Mouse (Mus musculus): Measurements from ENCODE around the gene Col5a1. TPM values are rescaled to one million over a fixed set of nuclear protein-coding genes. Genes with fewer than 3 reads are reported as not detected.

The Col5a1 gene
- total and polyA plus RNA-seq, 3 experiments: 31.1 to 75.5 TPM; not detected in 1

- no peak overlapping the region for H3K27ac ChIP-seq (ENCODE audit: control insufficient read depth, low read depth, low read length)
- peaks cover 2 to 31% of the 10 kb centered on the region in 2 experiments for H3K4me1 ChIP-seq (ENCODE audit: control insufficient read depth in 1 of 2, insufficient read depth in 2 of 2, low read length in 2 of 2)
- H3K9ac ChIP-seq (ENCODE audit: control insufficient read depth, low read depth, low read length, poor library complexity, severe bottlenecking): no peak overlapping the region
- H3K36me3 ChIP-seq (ENCODE audit: control insufficient read depth in 1 of 2, insufficient read depth in 2 of 2, low read length in 2 of 2): peaks cover 0 to 12% of the 10 kb centered on the region in 2 experiments; a peak in 2 of 4 replicates
- no peaks in the 10 kb centered on the region for H3K9me3 ChIP-seq (replicated peaks; ENCODE audit: insufficient read depth, low read length)
- no peaks in the 10 kb centered on the region for H3K79me2 ChIP-seq (ENCODE audit: control insufficient read depth, insufficient read depth, low read length, poor library complexity)
- DNase-seq (ENCODE audit: low read depth, low spot score): peak; percentile 51
- no peak overlapping the region for H3K4me3 ChIP-seq (ENCODE audit: control insufficient read depth in 1 of 2, insufficient read depth in 1 of 2, low read depth in 2 of 2, low read length in 2 of 2)
- no peaks in the 10 kb centered on the region for H3K27me3 ChIP-seq (ENCODE audit: control insufficient read depth in 1 of 2, insufficient read depth in 2 of 2, low read length in 2 of 2)
- TF ChIP-seq MXI1 (IDR thresholded peaks at IDR 0.05; ENCODE audit: low read depth, low read length): peak; percentile 49; the same call in 1 of the 2 replicates
- TF ChIP-seq RCOR1 (IDR thresholded peaks at IDR 0.05; ENCODE audit: low read depth, low read length): no peak
- peak in 1 of 2 experiments; percentile 35; a peak in 1 of 4 replicates for TF ChIP-seq EP300 (IDR thresholded peaks at IDR 0.05; ENCODE audit: low read depth in 1 of 2, low read length in 2 of 2)
- TF ChIP-seq E2F4 (IDR thresholded peaks at IDR 0.05; ENCODE audit: borderline replicate concordance, low read depth, low read length): no peak
- peak; percentile 90 for TF ChIP-seq BHLHE40 (IDR thresholded peaks at IDR 0.05; ENCODE audit: borderline replicate concordance, low read depth, low read length)
- no peak for TF ChIP-seq KAT2A (conservative IDR thresholded peaks at IDR 0.05; ENCODE audit: low read depth, low read length)
- no peak for TF ChIP-seq USF2 (IDR thresholded peaks at IDR 0.05; ENCODE audit: borderline replicate concordance in 1 of 2, insufficient read depth in 1 of 2, low read depth in 1 of 2, low read length in 2 of 2)
- TF ChIP-seq POLR2AphosphoS5 (IDR thresholded peaks at IDR 0.05; ENCODE audit: borderline replicate concordance, low read depth, low read length): no peak
- TF ChIP-seq USF1 (IDR thresholded peaks at IDR 0.05; ENCODE audit: low read depth, low read length): peak; percentile 70; the same call in 1 of the 2 replicates
- TF ChIP-seq ELF1 (IDR thresholded peaks at IDR 0.05; ENCODE audit: low read depth, low read length): no peak
- TF ChIP-seq UBTF (IDR thresholded peaks at IDR 0.05; ENCODE audit: borderline replicate concordance, insufficient read depth, low read depth, low read length): no peak
- no peak for TF ChIP-seq CHD2 (IDR thresholded peaks at IDR 0.05; ENCODE audit: low read length)
- TF ChIP-seq SIN3A (IDR thresholded peaks at IDR 0.05; ENCODE audit: low read length): no peak
- TF ChIP-seq ZKSCAN1 (IDR thresholded peaks at IDR 0.05; ENCODE audit: low read depth, low read length): no peak
- TF ChIP-seq TCF12 (IDR thresholded peaks at IDR 0.05; ENCODE audit: low read depth, low read length): 0 out of 2 replicates have a peak, but pooled peaks have one; percentile 6
- TF ChIP-seq JUND (IDR thresholded peaks at IDR 0.05; ENCODE audit: low read depth, low read length): no peak
- peak; percentile 34; the same call in 1 of the 2 replicates for TF ChIP-seq ETS1 (IDR thresholded peaks at IDR 0.05; ENCODE audit: low read depth, low read length)
- TF ChIP-seq MYC (IDR thresholded peaks at IDR 0.05; ENCODE audit: low read depth, low read length): 0 out of 2 replicates have a peak, but pooled peaks have one; percentile 22
- 0 out of 2 replicates have a peak, but pooled peaks have one; percentile 42 for TF ChIP-seq MAZ (IDR thresholded peaks at IDR 0.05; ENCODE audit: low read depth, low read length)
Observed at GRCm38 (mm10) chr2:27975786-27976185, 89.6 kb downstream of the Col5a1 start.

DNA sequence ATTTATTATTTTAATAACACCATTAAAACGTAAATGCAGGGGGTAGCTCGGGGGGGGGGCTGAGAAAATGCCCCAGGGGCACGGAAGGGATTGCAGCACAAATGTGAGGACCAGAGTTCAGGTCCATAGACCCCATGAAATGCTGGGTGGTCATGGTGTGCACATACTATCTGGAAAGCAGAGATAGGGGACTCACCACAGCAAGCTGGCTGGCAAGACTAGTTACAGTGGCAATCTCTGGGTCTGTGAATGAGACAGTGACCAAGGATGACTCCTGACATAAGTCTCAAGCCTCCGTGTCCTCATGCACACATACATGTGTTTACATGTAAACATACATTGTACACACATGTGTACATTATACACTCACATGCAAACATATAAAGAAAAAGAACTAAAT is 90.3 kb downstream of the Col5a1 start:
- H3K27ac ChIP-seq (ENCODE audit: control insufficient read depth, low read depth, low read length): peak overlapping the region; percentile 24
- TF ChIP-seq TAL1 (IDR thresholded peaks at IDR 0.05; ENCODE audit: low read length) (peak; percentile 76), GATA1 (IDR thresholded peaks at IDR 0.05; ENCODE audit: low read depth, low read length) (peak; percentile 31; the same call in 1 of the 2 replicates), E2F4 (IDR thresholded peaks at IDR 0.05; ENCODE audit: borderline replicate concordance, low read depth, low read length) (no peak), MXI1 (IDR thresholded peaks at IDR 0.05; ENCODE audit: low read depth, low read length) (no peak), EP300 (IDR thresholded peaks at IDR 0.05; ENCODE audit: low read depth in 1 of 2, low read length in 2 of 2) (peak in 1 of 2 experiments; percentile 31; a peak in 1 of 4 replicates), TCF12 (IDR thresholded peaks at IDR 0.05; ENCODE audit: low read depth, low read length) (peak; percentile 22; the same call in 1 of the 2 replicates), POLR2AphosphoS5 (IDR thresholded peaks at IDR 0.05; ENCODE audit: borderline replicate concordance, low read depth, low read length) (no peak)
- peak; percentile 54 for DNase-seq (ENCODE audit: low read depth, low spot score)
- H3K4me3 ChIP-seq (ENCODE audit: control insufficient read depth in 1 of 2, insufficient read depth in 1 of 2, low read depth in 2 of 2, low read length in 2 of 2): no peak overlapping the region
- H3K79me2 ChIP-seq (ENCODE audit: control insufficient read depth, insufficient read depth, low read length, poor library complexity): no peaks in the 10 kb centered on the region; the same call in 1 of the 2 replicates
- no peak overlapping the region for H3K9ac ChIP-seq (ENCODE audit: control insufficient read depth, low read depth, low read length, poor library complexity, severe bottlenecking)
- H3K36me3 ChIP-seq (ENCODE audit: control insufficient read depth in 1 of 2, insufficient read depth in 2 of 2, low read length in 2 of 2): peaks cover 0 to 19% of the 10 kb centered on the region in 2 experiments; a peak in 2 of 4 replicates
- H3K27me3 ChIP-seq (ENCODE audit: control insufficient read depth in 1 of 2, insufficient read depth in 2 of 2, low read length in 2 of 2): no peaks in the 10 kb centered on the region
- H3K9me3 ChIP-seq (replicated peaks; ENCODE audit: insufficient read depth, low read length): no peaks in the 10 kb centered on the region
- H3K4me1 ChIP-seq (ENCODE audit: control insufficient read depth in 1 of 2, insufficient read depth in 2 of 2, low read length in 2 of 2): peaks cover 8 to 38% of the 10 kb centered on the region in 2 experiments
